Mouse (Mus musculus): ENCODE measurements around the gene Rab4a.
A peak's percentile ranks its signal among the peaks of the same experiment; 100 is the strongest.

The Rab4a gene

DNA sequence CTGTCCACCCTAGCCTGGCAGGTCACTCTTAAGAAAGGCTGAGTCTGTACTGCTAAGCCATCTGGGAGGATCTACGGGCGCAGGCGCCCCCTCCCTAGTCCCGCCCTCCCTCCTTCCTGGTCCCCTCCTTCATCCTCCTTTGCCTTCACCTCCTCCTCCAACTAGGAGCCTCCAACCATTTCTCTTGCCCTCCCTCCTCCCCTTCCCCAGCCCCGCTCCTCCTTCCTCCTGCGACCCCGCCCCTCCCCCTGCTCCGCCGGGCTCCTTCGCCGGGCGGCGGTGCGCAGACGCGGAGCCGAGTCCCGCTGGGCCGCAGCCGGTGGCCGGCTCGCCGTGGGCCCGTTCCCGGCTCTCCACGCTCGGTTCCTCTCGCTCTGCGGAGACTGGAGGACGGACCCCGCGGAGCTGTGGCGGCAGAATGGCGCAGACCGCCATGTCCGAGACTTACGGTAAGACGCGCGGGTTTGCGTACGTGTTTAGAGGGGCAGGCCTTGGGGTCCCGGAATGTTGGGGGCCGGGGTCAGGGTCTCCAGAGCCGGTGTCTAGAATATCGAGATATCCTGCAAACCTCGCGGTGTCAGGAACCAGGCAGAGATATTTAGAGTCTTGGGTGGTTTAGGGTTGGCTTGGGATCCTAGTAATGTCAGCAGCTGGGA, at the start of gene Rab4a:
Gene Rab4a (plus strand): TSS at position 268 of the 656 bp plus-strand sequence.
- DNase-seq (ENCODE audit: low spot score) = peak; percentile 31

DNA sequence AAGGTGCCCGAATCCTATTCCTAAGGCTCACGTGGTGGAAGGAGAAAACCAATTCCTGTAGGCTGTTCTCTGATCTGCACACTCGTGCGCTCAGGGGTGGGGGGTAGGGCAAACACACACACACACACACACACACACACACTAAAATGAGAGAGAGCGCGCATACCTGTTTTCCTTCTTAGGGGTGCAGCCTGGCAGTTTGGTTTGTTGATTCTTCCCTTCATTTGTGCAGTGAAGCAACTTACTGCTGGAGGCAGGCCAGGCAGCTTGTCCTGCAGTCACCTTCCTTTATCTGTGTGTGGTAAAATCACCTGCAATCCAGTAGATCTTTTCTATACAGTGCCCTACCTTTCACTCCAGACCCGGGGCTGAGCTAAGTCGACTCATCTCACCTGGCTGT, 48.9 kb upstream of the Rab4a start:
- no peak for DNase-seq (ENCODE audit: low spot score)

DNA sequence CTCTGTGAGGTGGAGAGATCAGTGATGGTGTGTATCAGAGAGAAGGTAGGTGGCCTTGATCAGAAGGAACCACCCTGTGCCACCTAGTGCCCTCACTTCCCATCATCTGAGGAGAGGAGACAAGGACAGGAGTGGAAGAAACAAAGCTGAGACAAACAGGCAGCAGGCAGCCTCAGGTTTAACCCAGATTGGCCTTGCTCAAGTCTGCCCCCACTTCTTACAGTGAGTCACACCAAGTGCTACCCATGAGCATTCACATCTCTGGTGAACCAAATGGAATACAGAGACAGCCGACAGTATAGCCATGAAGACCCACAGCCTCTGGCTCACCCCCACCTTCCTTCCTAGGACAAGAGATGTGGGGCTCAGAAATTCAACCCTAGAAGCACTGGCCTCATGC, 46.9 kb upstream of the Rab4a start:
- no peak for DNase-seq (ENCODE audit: low spot score)

DNA sequence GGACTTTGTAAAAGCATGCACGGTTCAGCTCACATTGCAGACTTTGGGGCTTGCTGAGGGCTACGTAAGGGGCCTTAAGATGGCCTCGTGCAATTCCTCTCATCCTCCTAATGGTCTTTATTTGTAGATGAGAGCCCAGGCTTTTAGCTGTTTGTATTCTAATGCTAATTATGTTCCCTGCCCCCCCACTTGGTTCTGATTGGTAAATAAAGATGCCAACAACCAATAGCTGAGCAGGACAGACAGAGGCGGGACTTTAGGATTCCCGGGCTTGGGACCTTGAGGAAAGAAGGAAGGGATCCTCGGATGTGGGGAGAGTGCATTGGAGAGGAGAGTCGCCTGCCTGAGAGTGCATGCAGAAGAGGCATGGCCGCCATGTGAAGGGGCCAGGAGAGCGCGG, 45.9 kb upstream of the Rab4a start:
- no peak for DNase-seq (ENCODE audit: low spot score)

DNA sequence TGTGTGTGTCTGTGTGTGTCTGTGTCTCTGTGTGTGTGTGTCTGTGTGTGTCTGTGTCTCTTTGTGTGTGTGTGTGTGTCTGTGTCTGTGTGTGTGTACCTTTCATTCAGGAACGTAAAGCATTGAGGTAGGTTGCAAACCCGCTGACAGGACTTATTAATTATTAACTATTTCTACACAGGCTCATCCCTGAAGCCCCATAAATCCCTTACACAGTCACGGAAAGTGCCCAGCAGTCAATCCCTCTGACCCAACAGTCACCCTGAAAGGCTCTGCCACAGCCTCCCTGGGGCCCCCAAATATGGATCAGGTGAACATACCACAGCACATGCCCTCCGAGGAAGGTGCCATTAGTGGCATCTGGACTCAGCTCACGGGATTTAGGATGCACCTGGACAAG, 45.2 kb upstream of the Rab4a start:
- no peak for DNase-seq (ENCODE audit: low spot score)

DNA sequence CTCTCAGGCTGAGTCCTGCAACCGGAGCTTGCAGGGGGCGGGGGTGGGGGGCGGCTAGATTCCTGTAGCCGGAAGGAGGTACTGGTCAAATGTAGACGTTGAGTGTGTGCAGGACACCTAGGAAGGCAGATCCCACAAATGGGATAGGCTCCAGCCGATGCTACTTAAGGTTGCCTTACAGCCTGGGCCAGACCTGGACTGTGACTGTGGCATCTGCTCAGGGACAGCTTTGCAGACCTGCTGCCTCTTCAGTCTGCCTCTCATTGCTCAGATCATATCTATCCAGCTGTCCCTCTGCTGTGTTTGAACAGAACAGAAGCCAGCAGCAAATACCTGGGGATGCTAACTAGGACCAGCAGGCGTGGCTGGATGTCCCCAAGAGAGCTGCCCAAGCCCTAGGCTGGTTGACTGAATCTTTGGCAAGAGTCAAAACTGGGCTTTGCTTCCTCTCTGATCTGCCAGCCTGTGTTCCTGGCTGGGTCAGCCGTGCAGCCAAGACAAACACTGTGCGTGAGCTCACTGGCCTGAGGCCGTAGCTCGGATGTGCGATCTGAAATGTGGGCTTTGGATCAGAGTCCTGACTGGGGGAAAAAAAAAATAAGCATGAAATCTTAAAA, 44.4 kb upstream of the Rab4a start:
- no peak for DNase-seq (ENCODE audit: low spot score)

DNA sequence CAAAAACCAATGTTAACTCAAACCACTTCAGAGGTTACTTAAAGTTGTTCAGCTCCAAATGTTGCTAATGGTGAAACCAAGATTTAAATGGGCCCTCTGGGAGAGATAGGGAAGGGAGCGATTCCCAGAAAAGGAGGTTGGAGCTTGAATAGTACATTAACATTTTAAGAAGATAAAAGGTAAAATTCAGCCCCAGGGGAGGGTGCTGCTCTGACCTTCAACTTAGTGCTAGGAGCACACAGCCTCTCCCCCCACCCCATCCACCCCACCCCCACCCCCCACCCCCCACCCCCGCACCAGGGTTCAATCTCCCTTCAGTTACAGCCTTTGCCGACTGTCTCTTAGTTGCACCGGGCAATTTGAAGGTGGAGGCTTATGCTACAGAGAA, 43.9 kb upstream of the Rab4a start:
- no peak for DNase-seq (ENCODE audit: low spot score)

DNA sequence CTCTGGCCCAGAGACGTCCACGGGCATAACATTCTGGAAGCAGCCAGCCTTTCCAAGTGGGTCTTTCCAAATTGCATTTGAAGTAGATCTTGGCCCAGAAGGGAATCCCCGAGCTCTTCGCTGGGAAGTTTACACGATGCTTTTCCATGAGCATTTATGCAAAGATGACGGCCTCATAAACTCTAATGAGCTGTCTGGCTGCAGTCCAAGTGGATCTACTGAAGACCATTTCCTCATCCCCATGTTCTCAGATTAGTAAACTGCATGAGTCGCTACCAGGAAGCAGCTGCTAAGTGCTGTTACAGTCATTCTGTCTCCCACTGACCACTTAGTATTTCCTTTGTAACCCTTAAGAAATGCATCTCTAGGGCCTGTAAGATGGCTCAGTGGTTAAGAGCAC, 42.4 kb upstream of the Rab4a start:
- no peak for DNase-seq (ENCODE audit: low spot score)

DNA sequence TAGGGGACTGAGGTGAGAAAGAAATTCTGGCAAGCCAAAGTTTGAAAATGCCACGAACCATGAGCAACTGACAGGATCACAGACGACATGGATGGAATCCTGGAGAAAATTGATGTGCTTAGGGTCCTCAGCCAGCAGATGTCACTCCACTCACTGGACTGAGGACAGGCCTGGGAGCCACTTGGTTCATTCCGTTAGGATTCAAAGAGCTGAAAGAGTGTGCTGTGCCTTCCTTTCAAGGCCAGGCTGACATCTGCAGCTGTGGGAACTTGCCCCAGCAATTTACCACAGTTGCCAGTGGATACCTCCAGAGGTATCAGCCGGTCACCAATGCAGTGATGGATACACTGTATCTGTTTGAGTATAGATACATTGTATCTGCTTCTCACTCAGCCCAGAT, 41.1 kb upstream of the Rab4a start:
- DNase-seq (ENCODE audit: low spot score) = no peak

DNA sequence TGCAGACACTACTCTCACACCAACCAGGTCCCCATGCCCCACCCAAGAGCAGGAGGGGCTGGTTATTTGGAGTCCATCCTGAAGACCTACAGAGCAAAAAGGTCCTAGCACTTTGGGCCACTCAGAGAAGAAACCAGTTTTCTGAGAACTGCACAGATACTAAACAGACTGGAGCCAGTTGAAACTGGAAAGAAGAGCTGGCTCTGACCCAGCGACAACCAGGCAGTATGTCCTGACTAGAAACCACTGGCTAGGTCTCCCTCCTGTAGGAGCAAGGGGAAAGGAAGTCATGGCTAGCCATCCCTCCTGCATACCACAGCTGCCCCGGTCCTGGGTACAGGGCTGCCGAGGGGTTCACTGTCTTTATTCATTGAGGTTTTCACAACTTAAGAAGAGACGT, 39.3 kb upstream of the Rab4a start:
- no peak for DNase-seq (ENCODE audit: low spot score)

DNA sequence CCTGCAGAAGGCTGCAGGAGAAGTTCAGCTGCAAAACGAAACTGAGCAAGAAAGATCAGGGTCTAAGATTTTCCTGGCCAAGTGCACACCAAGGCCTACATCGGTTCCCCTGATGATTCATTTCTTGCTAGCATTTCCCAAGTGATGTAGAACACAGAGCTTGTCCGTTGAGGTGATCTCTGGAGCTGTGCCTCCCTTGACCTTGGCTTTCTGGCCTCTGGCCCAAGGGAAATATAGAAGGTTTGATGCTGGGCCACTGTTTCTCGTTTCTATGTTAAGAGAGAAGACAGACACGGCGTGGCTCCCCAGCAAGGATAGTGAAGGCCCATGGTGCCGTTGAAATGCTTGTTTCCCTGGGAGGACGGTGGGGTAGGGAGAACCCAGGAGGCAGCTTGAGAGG, 37.9 kb upstream of the Rab4a start:
- no peak for DNase-seq (ENCODE audit: low spot score)

DNA sequence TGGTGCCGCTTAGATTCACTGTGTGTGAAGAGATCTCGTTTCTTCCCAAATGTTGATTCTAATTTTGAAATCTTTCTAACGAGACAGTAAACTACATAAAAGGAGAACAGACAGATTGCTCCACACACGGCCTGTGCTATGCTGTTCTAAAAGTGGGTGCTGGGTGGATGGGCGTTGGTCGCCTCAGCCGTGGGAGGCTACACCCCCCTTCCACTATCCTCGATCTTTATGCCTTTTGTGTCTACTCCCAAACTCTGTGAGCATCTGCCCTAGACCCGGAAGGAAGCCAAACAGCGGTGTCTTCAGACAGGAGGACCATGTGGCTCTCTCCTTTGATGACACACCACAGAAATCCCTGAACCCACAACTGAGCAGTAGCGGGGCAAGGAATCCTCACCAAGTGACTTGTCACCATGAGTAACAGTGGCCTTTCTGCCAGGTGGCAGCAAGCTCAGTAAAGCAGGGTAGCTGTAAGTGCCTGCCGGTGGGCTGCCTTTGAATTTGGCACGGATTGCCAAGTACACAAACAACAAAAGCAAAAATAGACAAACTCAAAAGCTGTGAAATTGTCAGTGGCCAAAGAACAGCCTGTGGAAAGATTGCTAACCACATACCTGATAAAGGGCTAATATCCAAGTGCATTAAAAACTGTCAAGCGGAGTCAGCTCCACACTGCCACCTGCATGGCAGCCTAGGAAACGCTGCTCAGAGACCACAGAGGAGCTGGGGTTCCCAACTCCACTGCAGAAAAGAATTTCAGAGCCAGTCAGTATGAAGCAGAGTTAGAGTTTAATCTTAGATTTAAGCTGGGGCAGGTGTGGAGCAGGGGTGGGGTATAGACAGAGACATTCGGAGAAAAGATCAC, 37.1 kb upstream of the Rab4a start:
- DNase-seq (ENCODE audit: low spot score) = no peak

DNA sequence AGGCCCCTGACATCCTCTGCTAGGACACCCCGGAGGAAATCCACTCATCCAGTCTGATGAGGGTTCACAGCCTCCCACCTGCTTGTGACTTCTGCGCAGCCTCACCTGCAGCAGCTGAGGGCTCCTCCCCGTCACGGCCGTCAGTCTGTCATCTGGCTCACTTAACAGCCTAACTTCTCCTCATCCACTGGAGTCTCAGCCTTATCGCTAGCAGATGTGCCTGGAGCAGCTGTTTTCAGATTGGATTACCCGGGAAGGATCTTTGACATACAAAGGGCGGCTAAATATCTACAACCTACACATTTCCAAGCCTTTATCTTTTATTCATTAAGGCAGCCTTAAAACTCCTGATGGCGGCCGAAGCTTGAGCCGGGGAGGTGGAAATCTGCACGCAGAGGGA, 32.3 kb upstream of the Rab4a start:
- no peak for DNase-seq (ENCODE audit: low spot score)

DNA sequence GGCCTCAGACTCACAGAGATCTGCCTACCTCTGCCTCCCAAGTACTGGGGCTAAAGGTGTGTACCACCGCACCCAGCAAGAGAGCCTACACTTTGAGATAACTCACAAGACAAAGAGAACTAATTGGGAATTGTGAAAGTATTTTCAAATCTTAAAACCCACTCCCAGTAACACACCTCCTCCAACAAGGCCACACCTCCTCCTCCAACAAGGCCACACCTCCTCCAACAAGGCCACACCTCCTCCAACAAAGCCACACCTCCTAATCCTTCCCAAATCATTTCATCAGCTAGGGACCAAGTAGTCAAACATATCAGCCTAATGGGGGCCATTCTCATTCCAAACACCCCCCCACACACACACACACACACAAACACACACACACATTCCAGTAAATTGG, 31.3 kb upstream of the Rab4a start:
- no peak for DNase-seq (ENCODE audit: low spot score)

DNA sequence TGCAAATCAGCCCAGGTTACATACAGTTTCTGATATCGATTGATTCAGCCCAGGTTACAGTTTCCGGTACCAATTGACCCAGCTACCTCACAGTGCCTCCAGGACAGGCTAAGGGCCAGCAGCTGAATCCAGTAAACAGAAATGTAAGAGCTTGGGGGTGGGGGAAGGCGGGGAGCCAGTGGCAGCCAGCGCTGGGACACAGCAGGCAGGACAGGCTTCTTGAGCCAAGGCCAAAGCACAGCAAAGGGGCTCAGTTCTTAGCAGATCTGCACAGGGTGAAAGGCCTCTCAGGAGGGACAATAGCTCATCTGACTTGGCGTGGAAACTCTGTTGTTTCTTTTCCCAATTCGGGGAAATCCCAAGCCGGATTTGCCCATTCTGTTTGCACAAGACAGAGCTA, 28.5 kb upstream of the Rab4a start:
- no peak for DNase-seq (ENCODE audit: low spot score)

DNA sequence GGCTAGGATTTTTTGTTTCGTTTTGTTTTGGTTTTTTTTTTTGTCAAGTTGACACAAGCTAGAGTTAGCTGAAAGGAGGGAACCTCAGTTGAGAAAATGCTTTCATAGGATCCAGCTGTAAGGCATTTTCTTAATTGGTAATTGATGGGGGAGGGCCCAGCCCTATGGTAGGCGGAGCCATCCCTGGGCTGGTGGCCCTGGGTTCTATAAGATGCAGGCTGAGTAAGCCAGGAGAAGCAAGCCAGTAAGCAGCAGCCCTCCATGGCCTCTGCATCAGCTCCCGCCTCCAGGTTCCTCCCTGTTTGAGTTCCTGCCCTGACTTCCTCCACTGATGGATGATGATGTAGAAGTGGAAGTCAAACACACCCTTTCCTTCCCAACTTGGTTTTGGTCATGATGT, 25.3 kb upstream of the Rab4a start:
- no peak for DNase-seq (ENCODE audit: low spot score)

DNA sequence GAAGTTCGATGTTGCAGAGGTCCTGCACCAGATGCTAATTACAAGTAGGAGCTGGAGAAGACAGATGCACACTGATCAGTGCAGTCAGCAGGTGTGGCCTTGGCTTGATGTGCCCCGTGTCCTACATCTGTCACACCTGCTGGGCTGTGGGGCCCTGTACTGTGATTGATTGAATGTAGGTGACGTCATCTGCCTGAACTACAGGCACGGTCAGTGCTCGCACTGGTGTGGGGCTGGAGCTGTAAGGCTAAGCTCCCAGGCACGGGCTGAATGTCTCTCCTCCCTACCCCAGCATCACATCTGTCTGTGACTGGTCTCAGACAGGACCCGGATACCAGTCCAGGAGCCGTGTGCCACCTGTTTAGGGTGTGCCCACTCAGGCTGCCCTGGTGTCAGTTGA, 24.5 kb upstream of the Rab4a start:
- no peak for DNase-seq (ENCODE audit: low spot score)

DNA sequence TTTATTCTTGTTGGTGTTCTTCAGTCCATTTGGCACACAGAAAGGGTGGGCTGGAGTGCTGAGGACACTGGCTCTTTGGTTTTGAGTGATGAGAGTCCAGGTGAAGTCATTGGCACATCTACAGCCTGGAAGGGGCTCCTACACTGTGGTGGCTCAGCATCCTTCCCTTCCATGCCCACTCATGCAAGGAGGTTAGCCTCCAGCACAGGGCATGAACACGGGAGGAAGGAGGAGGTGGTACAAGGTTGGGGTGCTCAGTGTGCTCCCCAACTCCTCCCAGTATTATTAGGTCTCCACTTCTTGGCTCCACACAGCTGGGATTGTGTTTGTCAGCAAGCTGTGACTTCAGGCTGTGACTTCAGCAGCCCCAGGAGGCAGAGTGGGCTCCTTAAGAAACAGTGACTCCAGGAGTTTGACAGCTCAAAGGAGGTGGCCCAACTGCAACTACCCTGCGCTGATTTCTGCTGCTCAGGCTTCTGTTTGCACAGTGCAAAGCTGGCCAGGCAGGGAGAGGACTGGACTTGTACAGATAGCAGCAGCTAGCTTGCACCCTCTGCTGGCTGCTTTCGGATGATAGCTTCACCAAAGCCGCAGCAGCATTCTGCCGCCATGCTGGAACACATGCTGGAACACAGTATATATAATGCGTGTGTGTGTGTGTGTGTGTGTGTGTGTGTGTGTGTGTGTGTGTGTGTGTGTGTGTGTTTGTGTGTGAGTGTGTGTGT, 22.1 kb upstream of the Rab4a start:
- DNase-seq (ENCODE audit: low spot score) = no peak

DNA sequence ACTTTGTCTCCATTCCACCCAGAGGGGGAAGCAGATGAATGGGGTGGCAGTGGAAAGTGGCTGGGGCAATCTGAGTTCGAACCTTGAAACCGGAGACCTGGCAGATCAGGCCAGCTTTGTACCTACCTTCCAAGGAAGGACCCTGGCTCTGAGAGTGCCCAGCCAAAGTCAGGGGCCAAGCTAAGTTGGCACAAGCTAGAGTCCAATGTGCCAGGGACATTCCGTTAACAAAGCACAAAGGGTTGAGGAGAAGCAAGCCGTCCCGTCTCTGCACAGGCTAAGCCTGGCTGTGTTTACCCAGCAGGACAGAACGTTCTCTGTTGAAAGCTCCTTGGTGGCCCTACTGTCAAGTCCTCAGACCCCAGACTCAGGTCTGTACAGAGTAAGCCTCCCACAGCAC, 19.6 kb upstream of the Rab4a start:
- no peak for DNase-seq (ENCODE audit: low spot score)

DNA sequence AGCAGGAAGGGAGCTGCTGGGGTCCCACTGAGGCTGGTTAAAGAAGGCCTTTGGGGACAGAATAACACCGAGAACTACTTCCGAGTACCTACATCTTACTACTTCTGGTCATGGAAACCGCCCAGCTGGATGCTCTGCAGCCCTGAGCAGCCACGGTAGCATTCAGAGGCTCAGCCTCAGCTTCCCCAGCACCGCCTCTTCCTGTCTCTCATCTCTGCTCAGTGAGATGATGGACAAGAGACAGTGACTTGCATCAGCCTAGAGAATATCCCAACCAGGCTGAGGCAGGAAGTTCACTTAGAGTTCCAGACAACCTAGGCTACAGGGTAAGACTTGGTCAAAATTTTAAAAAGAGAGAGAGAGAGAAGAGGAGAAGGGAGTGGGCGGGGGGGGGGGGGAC, 19.1 kb upstream of the Rab4a start:
- no peak for DNase-seq (ENCODE audit: low spot score)

DNA sequence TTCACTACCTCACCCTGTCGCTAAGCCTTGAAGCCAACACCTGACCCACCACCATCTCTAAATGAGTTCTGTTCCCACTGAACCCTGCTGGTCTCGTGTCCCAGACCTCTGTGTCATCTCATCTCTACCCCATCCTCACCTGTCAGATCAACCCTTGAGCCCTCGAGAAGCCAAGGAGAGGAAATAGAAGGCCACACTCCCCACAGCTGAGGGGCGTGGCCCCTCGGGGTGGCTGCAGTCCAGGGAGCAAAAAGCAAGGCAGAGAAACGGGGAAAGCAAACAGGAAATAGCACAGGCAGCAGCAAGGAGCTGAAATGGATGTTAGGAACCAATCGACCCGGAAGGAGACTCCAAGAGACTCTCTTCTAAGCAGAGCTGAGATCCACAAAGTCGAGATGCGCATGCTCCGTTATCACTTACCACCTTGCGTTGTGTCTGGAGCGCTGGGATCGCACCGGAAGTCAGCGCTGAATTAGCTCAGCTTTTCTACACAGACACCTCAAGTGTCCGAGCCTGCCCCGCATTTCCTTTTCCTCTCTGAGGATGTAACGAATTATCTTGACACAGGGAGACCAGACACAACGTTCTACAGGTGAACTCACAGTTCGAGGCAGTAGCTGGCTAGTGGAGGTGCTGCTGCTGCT, 18.4 kb upstream of the Rab4a start:
- no peak for DNase-seq (ENCODE audit: low spot score)

All from spleen, adult 12 weeks (tissue).